Mouse (Mus musculus): ENCODE results near the gene Ptpn14. TPM values are rescaled to one million over a fixed set of nuclear protein-coding genes. Genes with fewer than 3 reads are reported as not detected.
A peak's percentile ranks its signal among the peaks of the same experiment; 100 is the strongest.

Gene Ptpn14
- polyA plus RNA-seq, 1 experiment = 17.8 TPM

- Histone ChIP-seq H3K36me3 (ENCODE audit: control insufficient read depth, insufficient read depth, low read length) (no peaks in the 10 kb centered on the region), H3K4me3 (ENCODE audit: control insufficient read depth, insufficient read depth, low read length) (no peak overlapping the region), H3K27ac (ENCODE audit: control insufficient read depth, insufficient read depth, low read length) (no peak overlapping the region), H3K27me3 (ENCODE audit: control insufficient read depth, insufficient read depth, low read length) (no peaks in the 10 kb centered on the region), H3K4me1 (replicated peaks; ENCODE audit: control insufficient read depth, insufficient read depth, low read length) (peaks cover 4% of the 10 kb centered on the region; the same call in 1 of the 2 replicates)
- no peak for TF ChIP-seq CTCF (IDR thresholded peaks at IDR 0.05; ENCODE audit: borderline replicate concordance, control insufficient read depth, extremely low read depth, insufficient read depth, low read length, poor library complexity)
- no peak for TF ChIP-seq POLR2A (IDR thresholded peaks at IDR 0.05; ENCODE audit: control insufficient read depth, extremely low read depth, insufficient read depth, low read length, poor library complexity)
- WGBS = 43% methylated on average over 19 of the region's 19 CpGs
- DNase-seq = no peak
Observed at GRCm38 (mm10) chr1:189715915-189716797, 11.9 kb upstream of the Ptpn14 start.

GRCm38 (mm10) chr1:189717546-189717945, 10.5 kb upstream of the Ptpn14 start:
- Histone ChIP-seq H3K27ac (ENCODE audit: control insufficient read depth, insufficient read depth, low read length) (no peak overlapping the region), H3K4me1 (replicated peaks; ENCODE audit: control insufficient read depth, insufficient read depth, low read length) (peaks cover 4% of the 10 kb centered on the region; the same call in 1 of the 2 replicates), H3K27me3 (ENCODE audit: control insufficient read depth, insufficient read depth, low read length) (no peaks in the 10 kb centered on the region), H3K4me3 (ENCODE audit: control insufficient read depth, insufficient read depth, low read length) (no peak overlapping the region), H3K36me3 (ENCODE audit: control insufficient read depth, insufficient read depth, low read length) (no peaks in the 10 kb centered on the region)
- 93% methylated on average over 11 of the region's 11 CpGs for WGBS
- no peak for TF ChIP-seq POLR2A (IDR thresholded peaks at IDR 0.05; ENCODE audit: control insufficient read depth, extremely low read depth, insufficient read depth, low read length, poor library complexity)
- TF ChIP-seq CTCF (IDR thresholded peaks at IDR 0.05; ENCODE audit: borderline replicate concordance, control insufficient read depth, extremely low read depth, insufficient read depth, low read length, poor library complexity) = no peak
- no peak for DNase-seq

- Histone ChIP-seq H3K27me3 (ENCODE audit: control insufficient read depth, insufficient read depth, low read length) (no peaks in the 10 kb centered on the region), H3K4me3 (ENCODE audit: control insufficient read depth, insufficient read depth, low read length) (no peak overlapping the region), H3K4me1 (replicated peaks; ENCODE audit: control insufficient read depth, insufficient read depth, low read length) (peaks cover 4% of the 10 kb centered on the region; the same call in 1 of the 2 replicates), H3K27ac (ENCODE audit: control insufficient read depth, insufficient read depth, low read length) (no peak overlapping the region), H3K36me3 (ENCODE audit: control insufficient read depth, insufficient read depth, low read length) (no peaks in the 10 kb centered on the region)
- TF ChIP-seq POLR2A (IDR thresholded peaks at IDR 0.05; ENCODE audit: control insufficient read depth, extremely low read depth, insufficient read depth, low read length, poor library complexity) = no peak
- TF ChIP-seq CTCF (IDR thresholded peaks at IDR 0.05; ENCODE audit: borderline replicate concordance, control insufficient read depth, extremely low read depth, insufficient read depth, low read length, poor library complexity) = no peak
- DNase-seq = no peak
- WGBS = 69% methylated on average over 5 of the region's 5 CpGs
Observed at GRCm38 (mm10) chr1:189718600-189718999, 9.5 kb upstream of the Ptpn14 start.

GRCm38 (mm10) chr1:189726121-189726520, 1.9 kb upstream of the Ptpn14 start:
- 69% methylated on average over 4 of the region's 4 CpGs for WGBS
- TF ChIP-seq CTCF (IDR thresholded peaks at IDR 0.05; ENCODE audit: borderline replicate concordance, control insufficient read depth, extremely low read depth, insufficient read depth, low read length, poor library complexity) (no peak), POLR2A (IDR thresholded peaks at IDR 0.05; ENCODE audit: control insufficient read depth, extremely low read depth, insufficient read depth, low read length, poor library complexity) (no peak)
- peaks cover 27% of the 10 kb centered on the region for H3K4me1 ChIP-seq (replicated peaks; ENCODE audit: control insufficient read depth, insufficient read depth, low read length)
- H3K27me3 ChIP-seq (ENCODE audit: control insufficient read depth, insufficient read depth, low read length) = no peaks in the 10 kb centered on the region; the same call in 1 of the 2 replicates
- no peaks in the 10 kb centered on the region for H3K36me3 ChIP-seq (ENCODE audit: control insufficient read depth, insufficient read depth, low read length)
- H3K4me3 ChIP-seq (ENCODE audit: control insufficient read depth, insufficient read depth, low read length) = no peak overlapping the region
- H3K27ac ChIP-seq (ENCODE audit: control insufficient read depth, insufficient read depth, low read length) = no peak overlapping the region
- no peak for DNase-seq

- Histone ChIP-seq H3K4me3 (ENCODE audit: control insufficient read depth, insufficient read depth, low read length) (peak overlapping the region; percentile 91), H3K4me1 (replicated peaks; ENCODE audit: control insufficient read depth, insufficient read depth, low read length) (peaks cover 27% of the 10 kb centered on the region), H3K27ac (ENCODE audit: control insufficient read depth, insufficient read depth, low read length) (peak overlapping the region; percentile 14; the same call in 1 of the 2 replicates), H3K36me3 (ENCODE audit: control insufficient read depth, insufficient read depth, low read length) (no peaks in the 10 kb centered on the region), H3K27me3 (ENCODE audit: control insufficient read depth, insufficient read depth, low read length) (no peaks in the 10 kb centered on the region; the same call in 1 of the 2 replicates)
- 14% methylated on average over 22 of the region's 22 CpGs for WGBS
- TF ChIP-seq CTCF (IDR thresholded peaks at IDR 0.05; ENCODE audit: borderline replicate concordance, control insufficient read depth, extremely low read depth, insufficient read depth, low read length, poor library complexity) (no peak), POLR2A (IDR thresholded peaks at IDR 0.05; ENCODE audit: control insufficient read depth, extremely low read depth, insufficient read depth, low read length, poor library complexity) (no peak)
- DNase-seq = peak; percentile 22
Observed at GRCm38 (mm10) chr1:189727346-189727883, 653 bp upstream of the Ptpn14 start.

- Histone ChIP-seq H3K36me3 (ENCODE audit: control insufficient read depth, insufficient read depth, low read length) (no peaks in the 10 kb centered on the region), H3K4me1 (replicated peaks; ENCODE audit: control insufficient read depth, insufficient read depth, low read length) (peaks cover 27% of the 10 kb centered on the region), H3K27ac (ENCODE audit: control insufficient read depth, insufficient read depth, low read length) (no peak overlapping the region), H3K4me3 (ENCODE audit: control insufficient read depth, insufficient read depth, low read length) (peak overlapping the region; percentile 91), H3K27me3 (ENCODE audit: control insufficient read depth, insufficient read depth, low read length) (no peaks in the 10 kb centered on the region; the same call in 1 of the 2 replicates)
- DNase-seq = no peak
- TF ChIP-seq CTCF (IDR thresholded peaks at IDR 0.05; ENCODE audit: borderline replicate concordance, control insufficient read depth, extremely low read depth, insufficient read depth, low read length, poor library complexity) = 0 out of 2 replicates have a peak, but pooled peaks have one; percentile 10
- no peak for TF ChIP-seq POLR2A (IDR thresholded peaks at IDR 0.05; ENCODE audit: control insufficient read depth, extremely low read depth, insufficient read depth, low read length, poor library complexity)
- WGBS = 13% methylated on average over 15 of the region's 15 CpGs
Observed at GRCm38 (mm10) chr1:189728784-189729115, 682 bp downstream of the Ptpn14 start.

Data from thymus, adult 2 months (tissue).